Mouse (Mus musculus) heart, adult 9 months (tissue): ENCODE data around the gene Tes3-ps.

ENCODE experiments used
- DNase-seq, 2 experiments: peaks; one replicate each; pipeline ENCODE4 v3.0.0; 2022; ENCODE audit warnings: low spot score in 2 of 2

Gene Tes3-ps

DNA sequence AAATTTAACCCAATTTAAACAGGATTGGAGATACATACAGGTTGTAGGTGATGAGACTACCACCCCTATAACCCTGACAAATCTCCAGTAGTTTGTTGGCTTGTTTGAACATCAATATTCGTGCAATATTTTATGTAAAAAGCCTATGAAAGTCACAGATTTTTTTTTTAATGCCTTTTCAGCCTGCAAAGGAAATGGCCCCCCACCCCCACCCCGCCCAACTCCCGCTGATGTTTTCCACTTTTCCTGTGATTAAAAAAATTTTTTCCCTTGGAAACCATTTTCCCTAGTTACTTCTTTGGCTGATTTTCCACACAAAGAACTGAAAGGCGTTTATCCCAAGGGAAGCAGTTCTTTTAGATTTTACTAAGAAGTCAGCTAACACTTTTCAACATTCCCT is 11.4 kb downstream of the Tes3-ps start, which contains the start of gene Ecm2:
Gene Ecm2, plus strand, starts transcription at position 301 of the 400 bp plus-strand sequence.
- DNase-seq, result peak; percentile 40 to 51

- no peak for DNase-seq
Measured at GRCm38 (mm10) chr13:49505776-49506175, 12.7 kb downstream of the Tes3-ps start.

- DNase-seq, result peak; percentile 40 to 71
Measured at GRCm38 (mm10) chr13:49507176-49507575, 14.1 kb downstream of the Tes3-ps start.

- DNase-seq, result no peak
Measured at GRCm38 (mm10) chr13:49518761-49519160, 25.6 kb downstream of the Tes3-ps start.

- no peak for DNase-seq
Measured at GRCm38 (mm10) chr13:49526235-49526634, 33.1 kb downstream of the Tes3-ps start.

GRCm38 (mm10) chr13:49530636-49531035 is 37.5 kb downstream of the Tes3-ps start:
- DNase-seq, result no peak

- DNase-seq, result no peak
Measured at GRCm38 (mm10) chr13:49536946-49537345, 43.8 kb downstream of the Tes3-ps start.

DNA sequence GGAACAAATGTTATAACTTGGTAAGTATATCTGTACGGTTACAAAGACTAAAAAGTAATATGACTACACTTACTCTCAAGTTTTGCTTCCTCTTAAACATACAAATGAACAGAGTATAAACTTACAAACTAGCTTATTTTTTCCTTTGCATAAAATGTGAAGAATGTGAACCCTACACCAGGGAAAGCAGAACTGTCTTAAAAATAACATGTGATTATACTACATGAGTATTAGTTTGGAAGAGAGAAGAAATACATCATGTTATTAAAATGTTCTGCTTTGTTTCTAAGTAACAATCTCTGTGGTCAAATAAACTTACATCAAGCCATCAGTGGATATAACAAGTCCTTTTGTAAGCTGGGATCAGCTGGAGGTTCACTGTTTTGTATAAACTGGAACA is 45.6 kb downstream of the Tes3-ps start:
- no peak for DNase-seq

GRCm38 (mm10) chr13:49544279-49544678 is 51.2 kb downstream of the Tes3-ps start, which contains the start of gene Aspn:
TSS of gene Aspn (plus strand) at chr13:49544443.
- peak; percentile 31 to 32 for DNase-seq

DNA sequence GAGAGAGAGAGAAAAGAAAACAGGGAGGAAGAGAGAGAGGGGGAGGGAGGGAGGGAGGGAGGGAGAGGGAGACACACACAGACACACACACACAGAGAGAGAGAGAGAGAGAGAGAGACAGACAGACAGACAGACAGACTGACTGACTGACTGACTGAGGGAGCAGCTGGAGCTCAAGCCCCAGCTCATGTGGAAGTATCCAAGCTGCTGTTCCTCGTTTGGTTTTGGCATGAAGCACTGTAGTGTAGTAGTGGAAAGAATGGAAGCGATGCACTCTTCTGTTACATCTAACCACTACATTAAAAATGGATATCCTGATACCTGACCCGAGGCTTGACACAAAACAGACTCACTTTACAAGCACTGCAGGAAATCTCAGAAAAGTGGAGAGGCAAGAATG is 52.5 kb downstream of the Tes3-ps start:
- peak; percentile 30 to 33 for DNase-seq
